Mouse (Mus musculus) right cerebral cortex, postnatal 4 days (tissue): ENCODE measurements around the gene Eif3f.

Experiments
- DNase-seq: peaks from one replicate; pipeline ENCODE4 v3.0.0-alpha.2; 2022

Gene Eif3f

DNA sequence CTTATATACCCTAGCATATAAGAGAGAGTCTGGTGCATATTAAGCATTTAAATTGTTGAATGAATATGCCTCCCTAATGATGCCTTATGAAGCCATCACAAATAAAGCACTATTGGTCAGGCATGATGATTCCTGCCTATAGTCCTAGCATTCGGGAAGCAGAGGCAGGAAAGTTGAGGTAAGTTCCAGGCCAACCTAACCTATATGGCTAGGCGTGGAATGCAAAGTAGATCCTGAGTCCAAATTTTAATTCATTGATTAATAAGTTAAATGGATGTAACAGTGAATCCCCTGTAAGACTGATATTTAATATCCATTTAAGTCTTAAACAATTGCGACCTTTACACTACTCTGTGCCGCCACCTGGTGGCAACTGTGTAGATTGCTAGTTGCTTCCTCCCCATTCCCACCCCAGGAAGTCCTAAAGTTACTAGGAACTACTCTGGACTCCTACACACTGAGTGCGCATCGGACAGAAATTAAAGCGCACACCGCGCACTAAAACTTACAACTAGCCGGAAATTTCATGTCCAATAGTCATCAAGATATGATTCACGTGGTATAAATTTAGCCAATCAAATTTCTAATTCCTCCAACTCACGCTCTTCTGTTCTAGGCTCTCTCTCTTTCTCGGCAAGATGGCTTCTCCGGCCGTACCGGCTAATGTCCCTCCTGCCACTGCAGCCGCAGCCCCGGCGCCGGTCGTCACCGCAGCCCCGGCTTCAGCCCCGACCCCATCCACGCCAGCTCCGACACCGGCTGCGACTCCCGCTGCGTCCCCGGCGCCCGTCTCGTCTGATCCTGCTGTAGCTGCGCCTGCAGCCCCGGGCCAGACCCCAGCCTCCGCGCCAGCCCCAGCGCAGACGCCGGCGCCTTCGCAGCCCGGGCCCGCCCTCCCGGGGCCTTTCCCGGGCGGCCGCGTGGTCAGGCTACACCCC, at the start of gene Eif3f:
TSS of gene Eif3f (plus strand) at position 624 of the 938 bp plus-strand sequence.
- DNase-seq, result peak; percentile 91

GRCm38 (mm10) chr7:108884906-108885305, 49.3 kb upstream of the Eif3f start, which contains the start of gene Olfr518:
Olfr518 (minus strand) TSS chr7:108885006.
- no peak for DNase-seq

DNA sequence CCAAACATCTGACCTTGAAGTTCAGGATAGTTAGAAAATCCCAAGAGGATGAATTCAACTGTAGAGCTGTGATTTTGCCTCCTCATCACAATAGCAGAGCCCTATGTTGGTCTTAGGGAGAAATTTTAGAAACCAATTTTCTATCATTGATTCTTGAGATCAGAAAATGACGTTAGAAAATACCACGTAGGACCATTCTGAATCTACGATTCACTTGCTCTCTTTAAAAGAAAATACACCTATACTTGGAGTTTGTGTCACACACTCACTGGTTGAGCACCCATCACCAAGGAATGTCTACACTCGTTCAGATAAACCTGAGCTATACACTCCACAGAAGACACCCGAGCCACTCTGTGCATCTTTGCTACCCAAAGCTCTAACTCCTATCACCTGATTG, 39.9 kb upstream of the Eif3f start, which contains the start of gene Olfr519:
TSS of gene Olfr519 (minus strand) at position 101 of the 400 bp plus-strand sequence.
- DNase-seq, result no peak

GRCm38 (mm10) chr7:108903969-108904368, 30.2 kb upstream of the Eif3f start:
- no peak for DNase-seq

DNA sequence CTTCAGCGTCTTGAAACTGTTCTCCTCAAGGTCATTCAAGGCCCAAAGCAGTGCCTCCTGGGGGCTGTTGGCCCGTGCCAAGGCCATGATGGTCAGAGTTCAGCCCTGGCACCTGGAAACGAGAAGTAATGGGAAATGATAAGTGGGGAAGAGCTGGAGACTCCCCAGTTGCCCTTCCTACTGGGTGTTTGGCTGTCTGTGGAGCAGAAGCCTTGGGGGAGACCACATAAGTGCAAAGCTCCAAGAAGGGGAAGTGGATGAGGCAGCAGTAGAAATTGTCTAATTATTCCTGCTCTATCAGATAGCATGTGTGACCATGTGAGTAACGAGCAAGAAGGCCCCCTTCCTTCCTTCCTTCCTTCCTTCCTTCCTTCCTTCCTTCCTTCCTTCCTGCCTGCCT, 7.2 kb upstream of the Eif3f start:
- DNase-seq, result no peak

DNA sequence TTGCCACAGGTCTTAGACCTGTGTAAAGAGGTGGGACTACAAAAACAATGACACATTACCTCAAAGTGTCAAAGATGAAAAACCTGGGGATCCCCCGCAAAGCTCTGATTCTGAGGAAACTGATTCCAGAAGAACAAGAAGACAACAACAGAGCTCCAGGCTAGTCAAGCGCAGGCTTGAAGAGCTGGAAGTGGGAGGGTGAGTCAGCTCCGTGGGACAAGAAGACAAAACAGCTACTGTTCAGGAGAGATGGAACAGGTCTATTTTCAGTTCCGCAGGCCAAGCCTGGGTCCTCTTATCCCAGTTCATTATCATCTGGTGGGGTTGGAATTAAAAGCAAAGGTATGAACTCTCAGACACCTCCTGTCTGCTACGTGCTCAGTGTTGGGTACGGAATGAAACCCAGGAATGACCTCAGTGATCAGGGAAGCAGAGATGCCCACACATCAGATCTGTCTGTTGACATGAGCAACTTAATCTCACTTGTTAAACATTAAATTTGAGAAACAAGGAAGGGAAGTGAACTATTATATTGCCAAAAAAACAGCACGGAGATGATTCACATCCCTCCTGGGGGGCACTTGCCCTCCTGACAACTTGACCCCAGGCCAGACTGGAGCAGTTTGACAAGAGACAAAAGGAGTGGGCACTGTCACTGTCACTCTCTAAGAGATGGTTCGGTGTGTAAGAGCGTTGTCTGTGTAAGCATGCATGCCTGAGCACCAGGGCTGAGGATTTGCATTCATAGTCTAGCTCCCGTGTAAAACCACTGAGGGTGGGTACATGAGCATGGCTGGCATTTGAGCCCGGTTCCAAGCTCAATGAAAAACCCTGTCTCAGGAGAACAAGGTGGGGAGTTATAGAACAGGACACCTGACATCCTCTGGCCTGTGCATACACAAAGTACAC, 5.7 kb upstream of the Eif3f start:
- no peak for DNase-seq

DNA sequence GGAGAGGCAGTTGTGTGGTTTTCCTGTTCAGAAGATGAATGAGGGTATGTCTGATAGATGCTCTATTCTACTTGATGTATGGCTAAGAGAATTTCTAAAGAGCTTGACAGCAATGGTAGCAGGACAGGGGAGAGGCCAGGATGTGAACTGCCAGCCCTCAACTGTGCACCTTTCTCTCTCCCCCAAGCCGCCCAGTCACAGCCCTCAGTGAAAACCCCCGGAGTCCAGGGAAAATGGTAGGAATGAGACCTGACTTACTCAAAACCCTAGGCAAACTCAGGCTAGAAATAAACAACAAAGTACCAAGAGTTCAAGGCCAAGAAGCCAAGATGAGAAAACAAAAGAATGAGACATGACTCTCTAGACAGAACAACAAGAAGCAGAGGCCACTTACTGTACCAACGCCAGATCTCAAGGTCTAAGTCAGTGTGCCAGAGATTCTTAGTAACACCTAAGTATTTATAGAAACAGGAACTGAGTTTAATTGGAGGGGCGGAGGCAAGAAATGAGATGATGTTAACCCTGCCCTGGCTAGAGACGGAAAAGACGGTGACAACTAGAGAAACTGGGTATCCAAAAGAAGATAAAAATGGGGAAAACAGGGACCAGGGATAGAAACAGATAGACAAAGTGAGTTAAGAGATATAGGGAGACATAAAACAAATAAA, 4.4 kb upstream of the Eif3f start, which contains the start of gene Nlrp10:
TSS of gene Nlrp10 (minus strand) at position 453 of the 668 bp plus-strand sequence.
- no peak for DNase-seq

GRCm38 (mm10) chr7:108934836-108935235, 619 bp downstream of the Eif3f start:
- no peak for DNase-seq

DNA sequence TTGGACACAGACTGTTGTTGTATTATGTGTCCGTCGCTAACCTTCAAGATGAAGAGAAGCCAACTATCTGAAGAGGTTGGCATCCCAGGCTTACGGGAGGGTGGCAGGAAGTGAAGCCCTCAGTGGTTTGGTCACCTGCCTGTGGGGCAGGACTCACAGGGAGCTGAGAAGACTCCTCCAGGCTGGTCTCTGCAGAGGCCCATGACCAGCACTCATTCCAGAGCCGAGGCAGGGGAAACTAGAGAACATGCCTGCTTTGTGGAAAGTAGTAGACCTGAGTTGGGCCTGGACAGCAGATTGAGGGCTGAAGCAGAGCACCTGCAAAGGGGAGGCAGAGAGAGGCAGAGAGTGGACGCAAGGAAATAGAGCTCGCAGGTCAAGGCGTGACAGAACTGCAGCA, 1.2 kb downstream of the Eif3f start:
- DNase-seq, result no peak

DNA sequence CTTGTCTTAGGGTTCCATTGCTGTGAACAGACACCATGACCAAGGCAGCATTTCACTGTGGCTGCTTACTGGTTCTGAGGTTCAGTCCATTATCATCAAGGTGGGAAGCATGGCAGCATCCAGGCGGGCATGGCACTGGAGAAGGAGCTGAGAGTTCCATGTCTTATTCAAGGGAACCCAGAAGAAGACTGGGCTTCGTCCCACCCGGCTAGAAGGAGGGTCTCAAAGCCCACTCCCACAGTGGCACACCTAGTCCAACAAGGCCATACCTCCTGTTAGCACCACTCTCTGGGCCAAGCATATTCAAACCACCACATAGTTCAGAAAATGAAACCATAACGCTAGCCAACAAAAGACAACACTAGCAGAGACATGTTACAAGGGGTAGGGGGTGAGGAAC, 2.4 kb downstream of the Eif3f start:
- no peak for DNase-seq

DNA sequence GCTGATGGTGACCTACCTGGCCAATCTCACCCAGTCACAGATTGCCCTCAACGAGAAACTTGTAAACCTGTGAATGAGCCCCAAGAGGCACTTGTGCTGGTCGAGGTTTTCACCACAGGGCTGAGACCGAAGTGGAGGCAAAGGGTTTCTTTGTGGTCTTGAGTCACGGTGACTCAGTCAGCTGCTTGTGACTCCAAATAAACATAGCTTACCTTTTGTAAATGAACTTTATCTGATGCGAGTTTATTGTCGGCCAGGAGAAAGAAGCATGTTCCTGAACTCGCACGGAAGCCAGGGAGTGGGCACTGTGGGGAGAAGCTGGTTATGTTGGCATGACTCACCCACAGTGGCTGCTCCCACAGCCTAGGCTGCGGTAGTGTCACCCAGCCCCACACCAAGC, 7.2 kb downstream of the Eif3f start:
- no peak for DNase-seq

DNA sequence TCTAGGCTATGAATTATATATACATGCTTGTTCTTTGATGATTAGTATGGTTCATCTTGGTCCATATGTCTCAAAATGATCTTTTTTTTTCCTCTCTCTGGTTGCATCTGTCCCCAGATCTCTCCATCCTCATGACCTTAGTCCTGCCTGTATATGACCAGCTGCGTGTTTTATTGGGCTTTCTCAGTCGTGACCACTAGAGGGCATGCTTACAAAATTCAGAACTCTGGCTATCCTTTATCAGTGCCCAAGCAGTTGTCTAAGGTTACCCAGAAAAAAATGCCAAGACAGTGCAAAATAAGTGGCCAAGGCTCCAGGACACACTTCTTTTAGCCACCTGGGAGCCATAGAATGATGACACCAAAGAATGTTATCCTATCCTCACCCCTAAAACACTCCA, 9.8 kb downstream of the Eif3f start:
- peak; percentile 33 for DNase-seq

DNA sequence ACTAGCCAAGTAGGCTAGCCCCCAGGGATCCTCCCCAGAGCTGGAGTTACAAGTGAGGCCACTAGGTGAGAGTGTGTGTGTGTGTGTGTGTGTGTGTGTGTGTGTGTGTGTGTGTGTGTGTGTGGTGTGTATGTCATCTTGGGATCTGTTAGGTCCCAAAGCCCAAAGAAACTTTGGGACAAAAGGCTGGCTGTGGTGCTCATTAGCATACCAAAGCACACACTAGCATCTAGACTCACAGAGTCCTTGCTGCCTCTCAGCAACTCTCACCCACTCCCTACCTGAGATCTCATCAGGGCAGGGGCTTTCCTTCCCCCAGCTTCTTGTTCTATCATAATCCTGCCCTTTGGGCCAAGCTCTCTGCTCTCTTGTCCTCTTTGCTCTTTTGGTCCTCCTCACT, 14.4 kb downstream of the Eif3f start:
- DNase-seq, result no peak

DNA sequence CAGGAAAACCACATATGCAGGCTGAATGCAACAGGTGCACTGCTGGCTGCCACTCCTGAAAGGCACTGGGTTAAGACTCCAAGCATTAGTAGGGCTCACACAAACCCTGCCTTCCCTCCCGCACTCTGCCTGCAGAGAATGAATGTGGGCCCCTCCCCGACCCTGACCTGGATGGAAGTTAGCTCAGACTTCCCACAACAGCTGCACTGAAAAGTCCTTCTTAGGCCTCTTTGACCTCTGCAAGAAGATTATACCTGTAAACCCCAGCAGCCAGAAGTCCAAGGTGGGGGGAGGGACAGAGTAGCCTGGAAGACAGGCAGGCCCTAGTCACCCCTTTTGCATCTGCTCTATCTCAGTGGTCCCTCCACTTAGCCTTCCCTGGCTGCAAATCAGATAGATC, 15.1 kb downstream of the Eif3f start:
- DNase-seq, result no peak

DNA sequence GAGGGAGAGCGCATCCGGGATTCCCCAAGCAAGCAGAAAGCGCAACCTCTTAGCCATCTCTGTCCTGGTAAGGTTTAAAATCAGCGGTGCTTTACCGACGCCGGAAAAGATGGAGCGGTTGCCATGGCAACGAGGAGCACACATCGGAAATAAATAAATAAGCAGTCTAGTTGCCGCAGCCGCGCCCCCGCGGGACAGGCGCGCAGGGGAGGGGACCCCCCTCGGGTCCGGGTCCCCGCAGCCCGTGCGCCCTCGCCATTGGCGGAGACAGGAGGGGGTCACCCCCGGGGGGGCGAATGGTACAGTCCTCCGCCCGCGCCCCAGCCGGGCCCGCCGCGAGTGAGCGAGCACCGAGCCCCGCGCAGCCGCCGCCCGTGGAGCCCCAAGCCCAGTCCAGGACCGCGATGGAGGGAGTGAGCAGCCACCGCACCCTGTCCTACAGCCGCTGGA, 16.1 kb downstream of the Eif3f start, which contains the start of gene Tub:
TSS of gene Tub (plus strand) at position 27 of the 450 bp plus-strand sequence.
- peak; percentile 86 for DNase-seq

DNA sequence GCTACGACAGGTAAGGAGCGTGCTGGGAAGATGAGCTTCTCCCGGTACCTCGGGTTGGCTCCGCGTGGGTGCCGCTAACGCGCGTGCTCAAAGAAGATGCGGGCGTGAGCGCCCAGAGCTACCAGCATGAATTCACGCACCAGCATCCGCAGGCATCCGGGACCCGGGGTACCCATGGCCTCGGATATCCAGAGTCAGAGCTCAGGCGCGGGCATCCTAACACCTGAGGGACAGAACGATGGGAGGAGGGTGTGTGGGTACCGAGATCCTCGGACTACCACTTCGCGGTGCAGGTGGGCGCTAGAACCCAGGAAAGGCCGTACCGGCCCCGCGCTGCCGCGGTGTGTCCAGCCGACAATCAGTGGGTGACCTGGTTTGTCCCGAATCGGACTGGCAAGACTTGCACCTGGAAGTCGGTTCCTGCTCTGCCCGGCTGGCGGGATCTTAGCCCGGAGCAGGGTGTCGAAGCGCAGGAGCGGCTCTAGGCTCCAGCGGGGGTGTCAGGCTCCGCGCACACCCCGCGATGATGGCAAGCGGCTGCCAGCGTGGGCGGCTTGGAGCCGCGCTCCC, 16.6 kb downstream of the Eif3f start:
- peak; percentile 72 for DNase-seq

DNA sequence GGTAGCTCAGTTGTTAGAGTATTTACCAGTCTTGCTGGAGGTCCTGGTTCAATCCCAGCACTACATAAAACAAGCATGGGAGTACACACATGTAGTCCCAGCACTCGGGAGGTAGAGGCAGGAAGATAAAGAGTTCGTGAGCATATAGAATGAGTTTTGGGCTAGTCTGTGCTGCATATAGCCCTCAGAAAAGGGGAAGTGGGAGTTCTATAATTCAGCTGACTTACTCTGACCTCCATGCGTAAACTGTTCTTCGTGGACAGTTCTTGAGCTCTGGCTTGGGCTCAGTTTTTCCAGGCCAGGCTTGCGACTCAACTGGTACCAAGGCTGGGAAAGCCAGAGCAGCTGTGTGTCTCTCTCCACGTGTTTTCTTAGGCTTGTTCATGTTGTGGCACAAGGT, 18.6 kb downstream of the Eif3f start:
- no peak for DNase-seq

DNA sequence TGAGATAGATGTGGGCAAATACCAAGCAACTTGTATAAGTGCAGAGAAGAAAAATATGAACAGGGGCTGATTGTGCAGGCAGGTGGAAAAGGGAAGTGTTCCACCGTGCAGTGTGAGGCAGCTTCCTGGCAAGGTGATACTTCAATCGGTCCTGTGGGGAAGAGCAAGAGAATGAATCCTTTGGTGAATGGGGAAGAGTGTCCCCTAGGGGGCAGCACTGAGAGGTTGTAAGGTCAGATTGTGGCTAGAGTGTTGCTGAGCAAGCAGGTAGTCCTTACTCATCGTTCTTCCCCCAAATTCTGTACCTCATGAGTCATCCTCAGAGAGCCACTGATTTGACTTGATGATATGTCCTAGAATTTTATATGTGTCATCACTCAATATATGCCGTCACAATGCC, 20.0 kb downstream of the Eif3f start:
- DNase-seq, result peak; percentile 55

GRCm38 (mm10) chr7:108957734-108958133, 23.5 kb downstream of the Eif3f start:
- DNase-seq, result no peak

DNA sequence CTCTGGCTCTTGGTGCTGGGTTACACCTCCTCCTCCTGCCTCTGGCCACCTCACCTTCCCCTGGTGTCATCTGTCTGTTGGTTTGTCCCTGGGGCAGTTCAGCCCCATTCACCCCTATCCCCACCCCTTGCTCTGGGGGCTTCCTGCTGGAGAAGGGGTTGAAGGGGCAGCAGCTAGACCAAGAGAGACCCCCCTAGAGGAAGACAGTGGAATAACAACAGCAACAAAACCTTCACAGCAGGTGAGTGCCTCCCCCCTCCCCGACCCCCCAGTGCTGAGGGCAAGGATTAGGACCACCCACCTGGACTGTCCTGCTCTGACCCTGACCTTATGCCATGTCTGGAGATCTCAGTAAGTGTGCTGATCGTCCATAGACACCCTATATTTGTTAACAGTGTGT, 31.8 kb downstream of the Eif3f start:
- DNase-seq, result no peak

DNA sequence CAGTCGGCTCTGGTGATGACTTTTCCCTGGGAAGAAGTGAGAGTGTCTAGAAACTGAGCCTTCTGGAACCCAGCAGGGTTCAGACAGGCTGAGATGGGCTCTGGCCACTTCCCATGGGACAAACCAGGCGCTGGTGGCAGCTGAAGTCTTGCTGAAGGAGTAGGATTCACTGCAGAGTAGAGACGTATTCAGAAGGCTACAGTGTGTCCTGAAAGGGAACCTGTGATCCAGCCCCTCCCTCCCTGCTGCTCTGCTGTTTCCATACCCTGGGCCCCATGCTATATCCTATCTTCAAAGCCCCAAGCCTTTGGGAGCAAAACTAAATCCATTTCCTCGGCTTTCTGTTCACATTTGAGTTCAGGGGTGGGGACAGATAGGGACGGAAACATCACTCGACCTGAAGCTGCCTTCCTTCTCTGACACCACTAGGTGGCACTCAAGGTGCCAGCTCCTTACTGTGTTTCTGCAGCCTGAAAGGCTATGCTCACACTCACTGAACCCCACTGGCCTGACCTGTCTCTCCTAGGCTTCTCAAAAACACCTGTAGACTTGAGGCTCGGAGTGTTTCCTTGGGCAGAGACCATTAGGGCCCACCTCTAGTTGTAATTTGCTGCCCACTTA, 32.6 kb downstream of the Eif3f start:
- peak; percentile 46 for DNase-seq

GRCm38 (mm10) chr7:108968201-108968600, 34.0 kb downstream of the Eif3f start:
- no peak for DNase-seq
